Mouse (Mus musculus): ENCODE data around the gene Mansc1. TPM values are rescaled to one million over a fixed set of nuclear protein-coding genes. Genes with fewer than 3 reads are reported as not detected.
A peak's percentile ranks its signal among the peaks of the same experiment; 100 is the strongest.

Mansc1 gene
- polyA plus RNA-seq, 1 experiment from 2014 or later: 8.0 TPM

DNA sequence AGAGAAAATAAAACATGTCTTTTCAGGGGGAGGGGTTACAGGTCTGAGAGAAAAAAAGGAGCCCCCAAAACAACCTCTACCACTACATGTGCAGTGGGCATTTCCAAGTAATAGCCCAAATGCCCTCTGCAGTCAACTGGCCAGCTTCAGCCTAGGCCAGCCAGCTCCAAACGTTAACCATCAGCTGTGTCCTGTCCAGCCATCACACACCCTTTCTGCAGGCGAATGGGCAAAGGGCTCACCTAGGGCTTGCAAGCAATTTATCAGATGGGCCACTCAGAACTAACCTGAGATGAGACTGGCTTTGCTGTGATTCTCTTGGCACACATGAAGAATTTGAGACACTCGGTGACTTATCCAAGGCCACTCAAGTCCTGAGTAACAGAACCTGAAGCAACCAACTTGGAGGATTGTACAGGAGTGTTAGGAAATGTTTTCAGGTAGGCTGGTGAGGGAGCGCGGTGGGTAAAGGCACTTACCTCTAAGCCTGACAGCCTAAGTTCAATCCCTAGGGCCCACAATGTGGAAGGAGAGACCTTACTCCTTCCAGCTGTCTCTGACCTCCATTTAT is 64.2 kb downstream of the Mansc1 start:
- Histone ChIP-seq H3K27ac (ENCODE audit: low read length) (no peak overlapping the region), H3K4me1 (ENCODE audit: control insufficient read depth, insufficient read depth, low read length) (peaks cover 12% of the 10 kb centered on the region), H3K27me3 (ENCODE audit: control insufficient read depth, insufficient read depth, low read length) (no peaks in the 10 kb centered on the region), H3K36me3 (ENCODE audit: control insufficient read depth, insufficient read depth) (no peaks in the 10 kb centered on the region), H3K9me3 (replicated peaks; ENCODE audit: control insufficient read depth, low read length) (peaks cover 2% of the 10 kb centered on the region; the same call in 1 of the 2 replicates), H3K4me2 (ENCODE audit: low read depth, low read length) (no peak overlapping the region), H3K4me3 (ENCODE audit: low read length) (no peak overlapping the region), H3K9ac (ENCODE audit: low read length) (no peak overlapping the region)
- WGBS: 85% methylated on average over 5 of the region's 5 CpGs
- ATAC-seq (replicated peaks; ENCODE audit: extremely low read depth, insufficient read depth, low FRiP score): no peak

DNA sequence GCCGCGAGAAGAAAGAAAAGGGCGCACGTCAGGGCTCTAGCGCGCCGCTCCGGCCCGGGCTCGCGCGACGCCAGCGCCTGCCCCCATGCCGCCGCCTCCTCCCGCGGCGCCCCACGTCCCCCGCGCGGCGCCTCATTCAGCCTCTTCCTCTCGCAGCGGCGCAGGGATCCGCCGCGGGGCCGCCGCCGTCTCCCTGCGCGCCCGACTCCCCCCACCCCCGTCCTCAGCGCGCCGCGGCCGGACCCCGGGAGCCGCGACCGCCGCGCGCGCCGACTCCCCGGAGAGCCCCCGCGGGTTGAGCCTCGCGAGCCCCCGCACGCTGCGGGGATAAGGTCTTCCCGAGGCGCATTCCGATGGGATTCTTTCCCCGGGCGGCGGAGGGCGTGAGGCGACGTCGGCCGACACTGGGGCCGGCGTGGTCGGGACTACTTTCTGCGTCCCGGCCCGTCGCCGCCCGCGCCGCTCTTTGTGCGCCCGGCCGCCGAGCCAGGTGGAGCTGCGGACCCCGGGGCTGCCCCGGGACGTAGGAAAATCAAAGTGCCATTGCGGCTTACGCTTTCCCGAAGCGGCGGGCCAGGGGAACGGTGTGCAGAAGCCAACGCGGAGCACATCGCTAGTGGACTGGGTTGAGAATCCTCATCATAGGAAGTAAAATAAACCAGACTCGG is 65.3 kb downstream of the Mansc1 start, which contains the start of gene Lrp6:
TSS of gene Lrp6 (minus strand) at position 148 of the 668 bp plus-strand sequence.
- Histone ChIP-seq H3K9me3 (replicated peaks; ENCODE audit: control insufficient read depth, low read length) (peaks cover 2% of the 10 kb centered on the region; the same call in 1 of the 2 replicates), H3K27me3 (ENCODE audit: control insufficient read depth, insufficient read depth, low read length) (no peaks in the 10 kb centered on the region), H3K4me3 (ENCODE audit: low read length) (peak within 1 kb of the TSS; percentile 82), H3K9ac (ENCODE audit: low read length) (peak within 1 kb of the TSS; percentile 99), H3K36me3 (ENCODE audit: control insufficient read depth, insufficient read depth) (no peaks in the 10 kb centered on the region), H3K4me1 (ENCODE audit: control insufficient read depth, insufficient read depth, low read length) (peaks cover 12% of the 10 kb centered on the region), H3K4me2 (ENCODE audit: low read depth, low read length) (peak within 1 kb of the TSS; percentile 88), H3K27ac (ENCODE audit: low read length) (peak within 1 kb of the TSS; percentile 99)
- peak; percentile 94 for ATAC-seq (replicated peaks; ENCODE audit: extremely low read depth, insufficient read depth, low FRiP score)
- under 1% methylated on average over 91 of the region's 99 CpGs for WGBS

DNA sequence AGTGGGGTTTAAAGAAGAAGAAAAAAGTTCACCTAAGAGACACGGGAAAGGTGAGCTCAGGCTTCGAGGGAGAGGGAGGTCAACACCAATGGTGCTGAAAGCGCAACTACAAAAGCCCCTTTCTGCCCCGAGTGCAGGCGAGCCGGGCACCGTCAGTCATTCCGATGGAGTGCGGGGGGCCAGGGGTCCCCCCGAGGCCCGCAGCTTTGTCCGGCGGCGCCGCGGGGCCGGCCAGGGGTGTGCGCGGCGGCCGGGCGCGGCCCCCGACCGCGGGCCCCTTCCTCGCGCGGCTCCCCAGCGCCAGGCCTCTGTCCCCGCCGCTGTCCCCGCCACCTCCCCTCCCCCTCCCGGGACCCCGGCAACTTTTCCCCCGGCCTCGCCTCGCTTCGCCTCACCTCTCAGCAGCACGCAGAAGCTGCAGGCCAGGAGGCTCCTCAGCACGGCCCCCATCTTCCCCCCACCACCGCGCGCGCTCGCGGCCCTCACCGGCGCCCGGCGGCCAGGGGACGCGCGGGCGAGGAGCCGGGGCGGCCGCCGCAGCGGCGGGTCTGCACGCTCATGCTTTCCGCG is 66.0 kb downstream of the Mansc1 start:
- Histone ChIP-seq H3K4me1 (ENCODE audit: control insufficient read depth, insufficient read depth, low read length) (peaks cover 12% of the 10 kb centered on the region), H3K27ac (ENCODE audit: low read length) (peak overlapping the region; percentile 99), H3K9ac (ENCODE audit: low read length) (peak overlapping the region; percentile 99), H3K36me3 (ENCODE audit: control insufficient read depth, insufficient read depth) (no peaks in the 10 kb centered on the region), H3K27me3 (ENCODE audit: control insufficient read depth, insufficient read depth, low read length) (no peaks in the 10 kb centered on the region), H3K9me3 (replicated peaks; ENCODE audit: control insufficient read depth, low read length) (peaks cover under 1% of the 10 kb centered on the region; the same call in 1 of the 2 replicates), H3K4me2 (ENCODE audit: low read depth, low read length) (peak overlapping the region; percentile 88), H3K4me3 (ENCODE audit: low read length) (peak overlapping the region; percentile 82)
- under 1% methylated on average over 63 of the region's 64 CpGs for WGBS
- peak; percentile 41 for ATAC-seq (replicated peaks; ENCODE audit: extremely low read depth, insufficient read depth, low FRiP score)

DNA sequence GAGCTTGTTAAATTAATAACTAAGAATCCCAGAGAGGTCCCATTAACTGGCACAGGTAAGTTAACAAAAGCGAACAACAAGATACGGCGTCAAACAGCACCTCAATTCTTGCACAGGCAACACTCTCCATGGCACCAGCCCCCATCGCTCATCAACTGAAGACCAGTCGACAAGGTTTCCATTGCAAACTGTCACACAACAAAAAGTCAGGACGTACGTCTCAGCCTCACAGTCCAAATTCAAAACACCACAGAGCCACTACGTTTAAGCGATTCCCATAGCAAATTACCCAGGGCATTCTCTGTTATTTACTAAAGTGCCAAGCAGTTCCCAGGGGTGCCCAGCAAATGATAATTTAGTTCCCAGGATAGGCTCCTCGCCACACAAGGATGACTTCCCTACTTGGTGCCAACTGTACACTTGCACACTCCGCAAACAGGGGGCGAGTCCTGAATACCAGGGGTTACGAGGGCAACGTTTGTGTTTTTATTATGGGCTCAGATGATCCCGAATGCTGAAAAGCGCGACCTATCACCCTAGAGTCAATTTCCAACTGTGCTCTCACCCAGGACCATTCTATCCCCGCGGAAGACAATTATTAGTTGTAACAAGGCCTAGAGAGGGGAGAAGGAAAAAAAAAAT is 66.6 kb downstream of the Mansc1 start:
- H3K36me3 ChIP-seq (ENCODE audit: control insufficient read depth, insufficient read depth): no peaks in the 10 kb centered on the region
- no peaks in the 10 kb centered on the region for H3K9me3 ChIP-seq (replicated peaks; ENCODE audit: control insufficient read depth, low read length)
- WGBS: 1% methylated on average over 19 of the region's 19 CpGs
- peak overlapping the region; percentile 82 for H3K4me3 ChIP-seq (ENCODE audit: low read length)
- H3K9ac ChIP-seq (ENCODE audit: low read length): peak overlapping the region; percentile 99
- H3K27me3 ChIP-seq (ENCODE audit: control insufficient read depth, insufficient read depth, low read length): no peaks in the 10 kb centered on the region
- H3K4me1 ChIP-seq (ENCODE audit: control insufficient read depth, insufficient read depth, low read length): peaks cover 12% of the 10 kb centered on the region
- peak overlapping the region; percentile 99 for H3K27ac ChIP-seq (ENCODE audit: low read length)
- peak overlapping the region; percentile 88 for H3K4me2 ChIP-seq (ENCODE audit: low read depth, low read length)
- no peak for ATAC-seq (replicated peaks; ENCODE audit: extremely low read depth, insufficient read depth, low FRiP score)

DNA sequence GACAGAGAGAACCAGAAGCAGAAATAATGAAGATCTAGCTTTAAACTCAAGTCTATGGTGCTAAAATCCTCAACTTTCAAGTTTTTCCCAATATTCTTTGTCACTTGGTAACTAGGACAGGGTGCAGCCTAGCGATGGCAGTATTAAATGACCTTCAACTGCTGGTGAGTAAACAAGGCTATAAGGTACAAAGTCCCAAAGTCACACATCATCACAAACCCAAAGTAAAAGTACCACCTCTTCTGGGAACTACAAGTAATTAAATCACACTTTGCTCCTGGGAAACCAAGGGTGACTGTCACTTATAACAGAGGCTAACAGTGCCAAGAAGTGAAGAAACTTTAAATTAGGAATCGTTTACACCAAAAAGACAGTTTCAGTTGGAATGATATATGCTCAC is 67.7 kb downstream of the Mansc1 start:
- H3K9ac ChIP-seq (ENCODE audit: low read length): no peak overlapping the region

DNA sequence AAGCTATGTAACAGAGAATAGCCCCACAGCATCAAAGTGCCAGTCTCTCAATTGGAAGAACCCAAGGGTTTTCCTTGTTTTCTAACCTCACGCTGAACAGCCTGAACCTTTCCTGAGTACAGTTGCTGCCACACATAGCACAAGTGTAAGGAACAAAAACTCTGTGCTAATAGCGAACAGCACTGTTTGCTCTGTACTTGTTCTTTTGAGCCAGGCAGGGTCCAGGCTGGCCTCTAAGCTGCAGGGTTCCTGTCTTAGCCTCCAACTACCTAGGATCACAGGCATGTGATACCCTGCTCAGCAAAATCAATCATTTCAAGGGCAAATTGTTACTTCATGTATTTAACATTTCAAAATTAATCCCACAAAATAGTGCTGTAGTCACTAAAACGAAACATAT is 72.7 kb downstream of the Mansc1 start:
- peaks cover 29% of the 10 kb centered on the region for H3K4me1 ChIP-seq (ENCODE audit: control insufficient read depth, insufficient read depth, low read length)
- no peak overlapping the region for H3K9ac ChIP-seq (ENCODE audit: low read length)
- no peak overlapping the region for H3K27ac ChIP-seq (ENCODE audit: low read length)
- H3K9me3 ChIP-seq (replicated peaks; ENCODE audit: control insufficient read depth, low read length): no peaks in the 10 kb centered on the region
- no peaks in the 10 kb centered on the region for H3K36me3 ChIP-seq (ENCODE audit: control insufficient read depth, insufficient read depth)
- H3K4me3 ChIP-seq (ENCODE audit: low read length): no peak overlapping the region
- no peak for ATAC-seq (replicated peaks; ENCODE audit: extremely low read depth, insufficient read depth, low FRiP score)
- 71% methylated on average over 3 of the region's 3 CpGs for WGBS
- H3K4me2 ChIP-seq (ENCODE audit: low read depth, low read length): no peak overlapping the region
- no peaks in the 10 kb centered on the region for H3K27me3 ChIP-seq (ENCODE audit: control insufficient read depth, insufficient read depth, low read length)

More for the DNA sequence above, 67.7 kb downstream of the Mansc1 start:
- no peak for ATAC-seq (replicated peaks; ENCODE audit: extremely low read depth, insufficient read depth, low FRiP score)
- Histone ChIP-seq H3K4me1 (ENCODE audit: control insufficient read depth, insufficient read depth, low read length) (peaks cover 12% of the 10 kb centered on the region), H3K36me3 (ENCODE audit: control insufficient read depth, insufficient read depth) (no peaks in the 10 kb centered on the region), H3K9me3 (replicated peaks; ENCODE audit: control insufficient read depth, low read length) (no peaks in the 10 kb centered on the region), H3K4me2 (ENCODE audit: low read depth, low read length) (peak overlapping the region; percentile 88), H3K4me3 (ENCODE audit: low read length) (no peak overlapping the region), H3K27me3 (ENCODE audit: control insufficient read depth, insufficient read depth, low read length) (no peaks in the 10 kb centered on the region), H3K27ac (ENCODE audit: low read length) (no peak overlapping the region)
- 52% methylated on average over 2 of the region's 2 CpGs for WGBS

Other genes starting within 250 kb of the Mansc1 start
- 2.6 and 5.2 TPM in 2 replicates for gene Bcl2l14, start 236.2 kb downstream of the Mansc1 start, polyA plus RNA-seq (2015; fragmentation: Nextera tagmentation; extraction: Ambion mirVana)
- gene Lrp6, start 65.5 kb downstream of the Mansc1 start, polyA plus RNA-seq (2015; fragmentation: Nextera tagmentation; extraction: Ambion mirVana): 19.6 and 21.1 TPM in 2 replicates
- gene Borcs5, start 7.0 kb upstream of the Mansc1 start, polyA plus RNA-seq (2015; fragmentation: Nextera tagmentation; extraction: Ambion mirVana): 16.9 and 17.5 TPM in 2 replicates
- gene Dusp16, start 160.1 kb upstream of the Mansc1 start, polyA plus RNA-seq (2015; fragmentation: Nextera tagmentation; extraction: Ambion mirVana): 14.9 and 15.3 TPM in 2 replicates
- 2.6 and 2.9 TPM in 2 replicates for gene Crebl2, start 197.7 kb upstream of the Mansc1 start, polyA plus RNA-seq (2015; fragmentation: Nextera tagmentation; extraction: Ambion mirVana)

Data from heart, embryonic 16.5 days (tissue).